Mouse (Mus musculus): ENCODE measurements around the gene Slc22a1. TPM values are rescaled to one million over a fixed set of nuclear protein-coding genes. Genes with fewer than 3 reads are reported as not detected.
"Not testable (repeated sequence)": the region's sequence is repeated elsewhere in the genome, so short reads cannot be mapped to it uniquely, and the experiment has no call there.

Gene Slc22a1
- total and polyA plus RNA-seq, 2 experiments: 487 to 527 TPM

GRCm38 (mm10) chr17:12678261-12678660 lies 2.6 kb upstream of the Slc22a1 start:
- peaks cover 21% of the 10 kb centered on the region; the same call in 1 of the 2 replicates for H3K4me1 ChIP-seq (ENCODE audit: control insufficient read depth, insufficient read depth, low read length)
- TF ChIP-seq CTCF (IDR thresholded peaks at IDR 0.05; ENCODE audit: low read depth, low read length): no peak
- TF ChIP-seq POLR2A (IDR thresholded peaks at IDR 0.05; ENCODE audit: extremely low read depth, insufficient read depth, low read length): no peak
- H3K27ac ChIP-seq (replicated peaks; ENCODE audit: insufficient read depth, low read depth, low read length): no peak overlapping the region
- peak; percentile 76 for DNase-seq (ENCODE audit: extremely low read depth, low read depth, low spot score)
- H3K9ac ChIP-seq (ENCODE audit: low read depth, low read length): no peak overlapping the region
- H3K79me2 ChIP-seq (ENCODE audit: control insufficient read depth, insufficient read depth, low read length): peaks cover 17% of the 10 kb centered on the region; the same call in 1 of the 2 replicates
- H3K36me3 ChIP-seq (ENCODE audit: control insufficient read depth, insufficient read depth, low read length): no peaks in the 10 kb centered on the region
- no peak overlapping the region for H3K4me3 ChIP-seq (ENCODE audit: insufficient read depth, low read depth, low read length)
- no peaks in the 10 kb centered on the region for H3K27me3 ChIP-seq (ENCODE audit: control insufficient read depth, insufficient read depth, low read length)

- peaks cover 18% of the 10 kb centered on the region; the same call in 1 of the 2 replicates for H3K79me2 ChIP-seq (ENCODE audit: control insufficient read depth, insufficient read depth, low read length)
These were observed 1.5 kb upstream of the Slc22a1 start for GRCm38 (mm10) chr17:12677139-12677538.

GRCm38 (mm10) chr17:12674980-12675379 lies 649 bp downstream of the Slc22a1 start:
- H3K36me3 ChIP-seq (ENCODE audit: control insufficient read depth, insufficient read depth, low read length); H3K27me3 ChIP-seq (ENCODE audit: control insufficient read depth, insufficient read depth, low read length): not testable (repeated sequence)
- H3K4me3 ChIP-seq (ENCODE audit: insufficient read depth, low read depth, low read length): peak overlapping the region; percentile 72
- H3K4me1 ChIP-seq (ENCODE audit: control insufficient read depth, insufficient read depth, low read length): peaks cover 35% of the 10 kb centered on the region
- H3K27ac ChIP-seq (replicated peaks; ENCODE audit: insufficient read depth, low read depth, low read length): peak overlapping the region; percentile 87
- WGBS: 22% methylated on average over 7 of the region's 7 CpGs
- peak overlapping the region; percentile 86 for H3K9ac ChIP-seq (ENCODE audit: low read depth, low read length)
- H3K79me2 ChIP-seq (ENCODE audit: control insufficient read depth, insufficient read depth, low read length): peaks cover 20% of the 10 kb centered on the region; the same call in 1 of the 2 replicates
- peak; percentile 59 for DNase-seq (ENCODE audit: extremely low read depth, low read depth, low spot score)

More at GRCm38 (mm10) chr17:12677139-12677538, 1.5 kb upstream of the Slc22a1 start:
- no peaks in the 10 kb centered on the region for H3K27me3 ChIP-seq (ENCODE audit: control insufficient read depth, insufficient read depth, low read length)
- H3K36me3 ChIP-seq (ENCODE audit: control insufficient read depth, insufficient read depth, low read length): no peaks in the 10 kb centered on the region
- H3K4me1 ChIP-seq (ENCODE audit: control insufficient read depth, insufficient read depth, low read length): peaks cover 26% of the 10 kb centered on the region
- H3K9ac ChIP-seq (ENCODE audit: low read depth, low read length): no peak overlapping the region
- H3K27ac ChIP-seq (replicated peaks; ENCODE audit: insufficient read depth, low read depth, low read length): no peak overlapping the region
- no peak overlapping the region for H3K4me3 ChIP-seq (ENCODE audit: insufficient read depth, low read depth, low read length)
- DNase-seq (ENCODE audit: extremely low read depth, low read depth, low spot score): no peak
- TF ChIP-seq POLR2A (IDR thresholded peaks at IDR 0.05; ENCODE audit: extremely low read depth, insufficient read depth, low read length) (no peak), CTCF (IDR thresholded peaks at IDR 0.05; ENCODE audit: low read depth, low read length) (no peak)

- H3K79me2 ChIP-seq (ENCODE audit: control insufficient read depth, insufficient read depth, low read length): peaks cover 21% of the 10 kb centered on the region; the same call in 1 of the 2 replicates
- peak overlapping the region; percentile 87 for H3K27ac ChIP-seq (replicated peaks; ENCODE audit: insufficient read depth, low read depth, low read length)
- peak overlapping the region; percentile 72 for H3K4me3 ChIP-seq (ENCODE audit: insufficient read depth, low read depth, low read length)
- no peak for TF ChIP-seq POLR2A (IDR thresholded peaks at IDR 0.05; ENCODE audit: extremely low read depth, insufficient read depth, low read length)
- TF ChIP-seq CTCF (IDR thresholded peaks at IDR 0.05; ENCODE audit: low read depth, low read length): no peak
- peaks cover 39% of the 10 kb centered on the region for H3K4me1 ChIP-seq (ENCODE audit: control insufficient read depth, insufficient read depth, low read length)
- no peaks in the 10 kb centered on the region for H3K27me3 ChIP-seq (ENCODE audit: control insufficient read depth, insufficient read depth, low read length)
- H3K9ac ChIP-seq (ENCODE audit: low read depth, low read length): peak overlapping the region; percentile 22
- no peak for DNase-seq (ENCODE audit: extremely low read depth, low read depth, low spot score)
- WGBS: 20% methylated on average over 3 of the region's 3 CpGs
- H3K36me3 ChIP-seq (ENCODE audit: control insufficient read depth, insufficient read depth, low read length): no peaks in the 10 kb centered on the region
These were observed 1.8 kb downstream of the Slc22a1 start for GRCm38 (mm10) chr17:12673871-12674270.

GRCm38 (mm10) chr17:12672285-12672790 lies 3.3 kb downstream of the Slc22a1 start:
- H3K4me1 ChIP-seq (ENCODE audit: control insufficient read depth, insufficient read depth, low read length): peaks cover 31% of the 10 kb centered on the region
- no peaks in the 10 kb centered on the region for H3K27me3 ChIP-seq (ENCODE audit: control insufficient read depth, insufficient read depth, low read length)
- no peak overlapping the region for H3K4me3 ChIP-seq (ENCODE audit: insufficient read depth, low read depth, low read length)
- no peak for DNase-seq (ENCODE audit: extremely low read depth, low read depth, low spot score)
- TF ChIP-seq POLR2A (IDR thresholded peaks at IDR 0.05; ENCODE audit: extremely low read depth, insufficient read depth, low read length): no peak
- TF ChIP-seq CTCF (IDR thresholded peaks at IDR 0.05; ENCODE audit: low read depth, low read length): no peak
- H3K36me3 ChIP-seq (ENCODE audit: control insufficient read depth, insufficient read depth, low read length): no peaks in the 10 kb centered on the region
- H3K9ac ChIP-seq (ENCODE audit: low read depth, low read length): peak overlapping the region; percentile 0; the same call in 1 of the 2 replicates
- H3K79me2 ChIP-seq (ENCODE audit: control insufficient read depth, insufficient read depth, low read length): peaks cover 21% of the 10 kb centered on the region; the same call in 1 of the 2 replicates
- 77% methylated on average over 7 of the region's 7 CpGs for WGBS
- peak overlapping the region; percentile 82 for H3K27ac ChIP-seq (replicated peaks; ENCODE audit: insufficient read depth, low read depth, low read length)

- Histone ChIP-seq H3K4me1 (ENCODE audit: control insufficient read depth, insufficient read depth, low read length) (peaks cover 29% of the 10 kb centered on the region), H3K27ac (replicated peaks; ENCODE audit: insufficient read depth, low read depth, low read length) (peak overlapping the region; percentile 82), H3K36me3 (ENCODE audit: control insufficient read depth, insufficient read depth, low read length) (no peaks in the 10 kb centered on the region), H3K27me3 (ENCODE audit: control insufficient read depth, insufficient read depth, low read length) (no peaks in the 10 kb centered on the region), H3K79me2 (ENCODE audit: control insufficient read depth, insufficient read depth, low read length) (peaks cover 21% of the 10 kb centered on the region; the same call in 1 of the 2 replicates), H3K4me3 (ENCODE audit: insufficient read depth, low read depth, low read length) (no peak overlapping the region), H3K9ac (ENCODE audit: low read depth, low read length) (no peak overlapping the region)
- TF ChIP-seq CTCF (IDR thresholded peaks at IDR 0.05; ENCODE audit: low read depth, low read length) (no peak), POLR2A (IDR thresholded peaks at IDR 0.05; ENCODE audit: extremely low read depth, insufficient read depth, low read length) (no peak)
- DNase-seq (ENCODE audit: extremely low read depth, low read depth, low spot score): peak; percentile 89
- WGBS: 26% methylated on average over 5 of the region's 5 CpGs
These were observed 4.5 kb downstream of the Slc22a1 start for GRCm38 (mm10) chr17:12671029-12671605.

Data from liver, adult 2 months (tissue).